In the genomic region with DNA sequence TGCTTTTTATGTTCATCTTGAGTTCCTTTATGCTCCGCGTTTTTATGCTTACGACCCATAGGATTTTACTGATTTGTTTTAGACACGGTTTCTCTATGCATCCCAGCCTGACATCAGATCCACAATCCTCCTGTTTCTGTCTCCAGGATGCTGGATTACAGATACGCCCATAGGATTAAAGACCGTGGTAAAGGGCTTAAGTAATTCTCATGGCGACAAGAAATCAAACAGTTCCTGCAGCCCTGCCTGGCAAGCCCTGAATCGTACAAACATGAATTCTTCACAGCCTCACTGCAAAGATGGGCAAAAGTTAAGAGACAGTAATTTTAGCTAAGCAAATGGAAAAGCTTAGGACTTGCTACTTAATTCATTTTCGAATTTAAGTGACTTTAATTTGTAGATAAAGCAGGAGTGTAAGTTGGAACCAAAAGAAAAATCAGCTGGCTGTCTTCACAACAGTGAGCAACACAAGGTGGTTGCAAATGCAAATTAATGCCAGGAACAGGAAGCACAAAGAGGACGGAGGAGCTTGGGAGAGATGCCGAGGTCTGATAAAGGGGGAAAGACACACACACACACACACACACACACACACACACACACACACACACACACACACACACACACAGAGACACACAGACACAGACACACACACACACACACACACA, we compare ENCODE assay signal across 14 mouse cellular contexts.
"Had no signal": no experiment of that assay in that cellular context is flagged by ENCODE, and none has a peak within 500 bp of the region (broad histone marks: within the 10 kb centered on the region; RNA-seq: fewer than 3 reads in every experiment).

No protein-coding gene starts in this region.

- H3K36me3 ChIP-seq: liver, embryonic 15.5 days had no signal

- H3K27ac ChIP-seq: kidney, postnatal 0 days; left cerebral cortex, adult 2 months; limb, embryonic 10.5 days; liver, embryonic 15.5 days had no signal

- H3K4me1 ChIP-seq: limb, embryonic 10.5 days; liver, embryonic 15.5 days had no signal

- H3K4me2 ChIP-seq: liver, embryonic 11.5 days; liver, embryonic 15.5 days had no signal

- H3K9ac ChIP-seq: liver, embryonic 15.5 days had no signal

- H3K27me3 ChIP-seq: liver, embryonic 15.5 days had no signal

- H3K4me3 ChIP-seq: left cerebral cortex, adult 2 months; limb, embryonic 10.5 days; liver, embryonic 15.5 days had no signal

- DNase-seq: kidney, adult 11 months; kidney, adult 9 months; kidney, postnatal 36 days; lung, adult 2 months; lung, postnatal 36 days; right cerebral cortex, postnatal 25 days; thymus, adult 2 months; thymus, postnatal 25 days had no signal

- H3K9me3 ChIP-seq: limb, embryonic 10.5 days; liver, embryonic 15.5 days had no signal

- ATAC-seq: lung, postnatal 0 days had no signal
